In genomic region chr6:124814858-124815774, GRCm38 (mm10) we compare ENCODE assay signal across 9 mouse cellular contexts. TPM values are rescaled to one million over a fixed set of nuclear protein-coding genes. Genes with fewer than 3 reads are reported as not detected.
DNase-seq lines count a peak whose midpoint lies in the region; ATAC-seq and TF ChIP-seq lines count a peak whose summit lies in the region.
"Had no signal": no experiment of that assay in that cellular context is flagged by ENCODE, and none has a peak within 500 bp of the region (broad histone marks: within the 10 kb centered on the region; RNA-seq: fewer than 3 reads in every experiment).

No protein-coding gene starts in this region.

- H3K9ac ChIP-seq in heart, embryonic 15.5 days: no peak overlapping the region
- peak overlapping the region; percentile 13; the same call in 1 of the 2 replicates for H3K9ac ChIP-seq in hindbrain, embryonic 13.5 days
- H3K9ac ChIP-seq in liver, postnatal 0 days (replicated peaks): no peak overlapping the region

- peaks cover 71% of the 10 kb centered on the region for H3K36me3 ChIP-seq in heart, embryonic 15.5 days
- peaks cover 83% of the 10 kb centered on the region for H3K36me3 ChIP-seq in embryonic facial prominence, embryonic 10.5 days (replicated peaks)
- peaks cover 66% of the 10 kb centered on the region for H3K36me3 ChIP-seq in hindbrain, embryonic 13.5 days
- H3K36me3 ChIP-seq in liver, postnatal 0 days (replicated peaks; ENCODE audit: insufficient read depth, low read length): peaks cover 61% of the 10 kb centered on the region

- no peak for TF ChIP-seq EP300 in liver, postnatal 0 days (IDR thresholded peaks at IDR 0.05; ENCODE audit: low read depth)

- peak overlapping the region; percentile 73 for H3K4me2 ChIP-seq in heart, embryonic 15.5 days
- no peak overlapping the region for H3K4me2 ChIP-seq in hindbrain, embryonic 13.5 days
- peak overlapping the region; percentile 99 for H3K4me2 ChIP-seq in liver, postnatal 0 days (ENCODE audit: low read depth, low read length)

- TF ChIP-seq CTCF in liver, postnatal 0 days (IDR thresholded peaks at IDR 0.05; ENCODE audit: low read depth): no peak

- WGBS in heart, embryonic 15.5 days: 68% methylated on average over 9 of the region's 9 CpGs
- 77% methylated on average over 9 of the region's 9 CpGs for WGBS in embryonic facial prominence, embryonic 10.5 days
- WGBS in hindbrain, embryonic 13.5 days: 67% methylated on average over 9 of the region's 9 CpGs
- WGBS in liver, postnatal 0 days (ENCODE audit: insufficient replicate concordance): 65% methylated on average over 9 of the region's 9 CpGs

- DNase-seq in heart, postnatal 4 days: no peak
- no peak for DNase-seq in embryonic facial prominence, embryonic 10.5 days (ENCODE audit: low spot score)
- DNase-seq in liver, postnatal 0 days: no peak
- no peak for DNase-seq in right cerebral cortex, postnatal 25 days
- no peak for DNase-seq in embryo, embryonic 10.5 days (ENCODE audit: low spot score)
- DNase-seq: thymus, postnatal 36 days had no signal

- peaks cover 33% of the 10 kb centered on the region for H3K4me1 ChIP-seq in heart, embryonic 15.5 days (replicated peaks)
- peaks cover 42% of the 10 kb centered on the region for H3K4me1 ChIP-seq in embryonic facial prominence, embryonic 10.5 days
- peaks cover 36% of the 10 kb centered on the region for H3K4me1 ChIP-seq in hindbrain, embryonic 13.5 days (replicated peaks)
- peaks cover 34% of the 10 kb centered on the region for H3K4me1 ChIP-seq in liver, postnatal 0 days (ENCODE audit: insufficient read depth)

- no peak for ATAC-seq in heart, embryonic 15.5 days (replicated peaks; ENCODE audit: insufficient number of reproducible peaks, insufficient read depth, low FRiP score, low read depth)
- ATAC-seq in hindbrain, embryonic 13.5 days (ENCODE audit: low FRiP score): no peak
- no peak for ATAC-seq in liver, postnatal 0 days

- 0 out of 2 replicates have a peak overlapping the region, but pooled peaks have one; percentile 98 for H3K27ac ChIP-seq in heart, embryonic 15.5 days
- no peak overlapping the region for H3K27ac ChIP-seq in embryonic facial prominence, embryonic 10.5 days (replicated peaks)
- no peak overlapping the region for H3K27ac ChIP-seq in hindbrain, embryonic 13.5 days
- H3K27ac ChIP-seq in liver, postnatal 0 days (ENCODE audit: low read depth): no peak overlapping the region

- H3K9me3 ChIP-seq in heart, embryonic 15.5 days (replicated peaks): no peaks in the 10 kb centered on the region
- no peaks in the 10 kb centered on the region for H3K9me3 ChIP-seq in embryonic facial prominence, embryonic 10.5 days
- no peaks in the 10 kb centered on the region for H3K9me3 ChIP-seq in hindbrain, embryonic 13.5 days
- no peaks in the 10 kb centered on the region for H3K9me3 ChIP-seq in liver, postnatal 0 days (ENCODE audit: low read length)

- H3K4me3 ChIP-seq in heart, embryonic 15.5 days: no peak overlapping the region
- H3K4me3 ChIP-seq in embryonic facial prominence, embryonic 10.5 days: peak overlapping the region; percentile 92; the same call in 1 of the 2 replicates
- H3K4me3 ChIP-seq in hindbrain, embryonic 13.5 days: no peak overlapping the region
- H3K4me3 ChIP-seq in liver, postnatal 0 days (ENCODE audit: low read depth, low read length): no peak overlapping the region

- no peaks in the 10 kb centered on the region for H3K27me3 ChIP-seq in heart, embryonic 15.5 days
- H3K27me3 ChIP-seq in embryonic facial prominence, embryonic 10.5 days (replicated peaks; ENCODE audit: low read depth, poor library complexity, severe bottlenecking): no peaks in the 10 kb centered on the region
- H3K27me3 ChIP-seq in hindbrain, embryonic 13.5 days: no peaks in the 10 kb centered on the region
- H3K27me3 ChIP-seq in liver, postnatal 0 days (ENCODE audit: insufficient read depth, low read length): no peaks in the 10 kb centered on the region

RNA-seq across cellular contexts. Expression of gene Tpi1, which starts 1.0 kb away (rescaled TPM):
- 1,247 and 1,352 TPM in 2 replicates for polyA plus RNA-seq in heart, embryonic 15.5 days (2015; fragmentation: Nextera tagmentation; extraction: Ambion mirVana)
- 100 to 1,000 TPM; 977 to 982 TPM for total RNA-seq in heart, postnatal 4 days (2021)
- 829 and 899 TPM in 2 replicates for polyA plus RNA-seq in embryonic facial prominence, embryonic 10.5 days (2016; fragmentation: Nextera tagmentation; extraction: Ambion mirVana)
- 361 and 374 TPM in 2 replicates for polyA plus RNA-seq in hindbrain, embryonic 13.5 days (2015; fragmentation: Nextera tagmentation; extraction: Ambion mirVana)
- 332 and 346 TPM in 2 replicates for polyA plus RNA-seq in liver, postnatal 0 days (2015; fragmentation: Nextera tagmentation; extraction: Ambion mirVana)

RNA-seq across cellular contexts. Expression of gene Spsb2, which starts 6.7 kb away (rescaled TPM):
- 7.0 and 9.8 TPM in 2 replicates for polyA plus RNA-seq in heart, embryonic 15.5 days (2015; fragmentation: Nextera tagmentation; extraction: Ambion mirVana)
- total RNA-seq in heart, postnatal 4 days (2021): 1 to 10 TPM; 3.5 to 4.4 TPM
- 7.1 and 8.3 TPM in 2 replicates for polyA plus RNA-seq in embryonic facial prominence, embryonic 10.5 days (2016; fragmentation: Nextera tagmentation; extraction: Ambion mirVana)
- polyA plus RNA-seq in hindbrain, embryonic 13.5 days (2015; fragmentation: Nextera tagmentation; extraction: Ambion mirVana): 7.8 and 8.4 TPM in 2 replicates
- 11.4 and 14.3 TPM in 2 replicates for polyA plus RNA-seq in liver, postnatal 0 days (2015; fragmentation: Nextera tagmentation; extraction: Ambion mirVana)

RNA-seq across cellular contexts. Expression of gene Usp5, which starts 14.2 kb away (rescaled TPM):
- polyA plus RNA-seq in heart, embryonic 15.5 days (2015; fragmentation: Nextera tagmentation; extraction: Ambion mirVana): 87.2 and 114 TPM in 2 replicates
- 100 to 1,000 TPM; 102 to 104 TPM for total RNA-seq in heart, postnatal 4 days (2021)
- 191 and 212 TPM in 2 replicates for polyA plus RNA-seq in embryonic facial prominence, embryonic 10.5 days (2016; fragmentation: Nextera tagmentation; extraction: Ambion mirVana)
- polyA plus RNA-seq in hindbrain, embryonic 13.5 days (2015; fragmentation: Nextera tagmentation; extraction: Ambion mirVana): 189 and 200 TPM in 2 replicates
- 32.2 and 36.6 TPM in 2 replicates for polyA plus RNA-seq in liver, postnatal 0 days (2015; fragmentation: Nextera tagmentation; extraction: Ambion mirVana)

RNA-seq across cellular contexts. Expression of gene Cdca3, which starts 14.2 kb away (rescaled TPM):
- polyA plus RNA-seq in heart, embryonic 15.5 days (2015; fragmentation: Nextera tagmentation; extraction: Ambion mirVana): 117 and 128 TPM in 2 replicates
- total RNA-seq in heart, postnatal 4 days (2021): 10 to 100 TPM; 77.8 to 82.6 TPM
- 225 and 238 TPM in 2 replicates for polyA plus RNA-seq in embryonic facial prominence, embryonic 10.5 days (2016; fragmentation: Nextera tagmentation; extraction: Ambion mirVana)
- polyA plus RNA-seq in hindbrain, embryonic 13.5 days (2015; fragmentation: Nextera tagmentation; extraction: Ambion mirVana): 42.6 and 51.2 TPM in 2 replicates
- polyA plus RNA-seq in liver, postnatal 0 days (2015; fragmentation: Nextera tagmentation; extraction: Ambion mirVana): 96.4 and 98.3 TPM in 2 replicates

RNA-seq across cellular contexts. Expression of gene Gnb3, which starts 25.0 kb away (rescaled TPM):
- 4.9 and 5.2 TPM in 2 replicates for polyA plus RNA-seq in heart, embryonic 15.5 days (2015; fragmentation: Nextera tagmentation; extraction: Ambion mirVana)
- total RNA-seq in heart, postnatal 4 days (2021): 1 to 10 TPM; 2.6 to 3.9 TPM
- polyA plus RNA-seq in embryonic facial prominence, embryonic 10.5 days (2016; fragmentation: Nextera tagmentation; extraction: Ambion mirVana): 0.60 and 0.97 TPM in 2 replicates
- polyA plus RNA-seq in hindbrain, embryonic 13.5 days (2015; fragmentation: Nextera tagmentation; extraction: Ambion mirVana): 0.78 and 1.3 TPM in 2 replicates
- polyA plus RNA-seq in liver, postnatal 0 days (2015; fragmentation: Nextera tagmentation; extraction: Ambion mirVana): 0.19 TPM in 1 of 2 replicates, not detected in the other
- total RNA-seq: megakaryocyte-erythroid progenitor cell, adult 5-6 weeks had no signal
